Comparison of ENCODE assay signal across 8 mouse cellular contexts in genomic region chr2:144369511-144369910, GRCm38 (mm10). TPM values are rescaled to one million over a fixed set of nuclear protein-coding genes. Genes with fewer than 3 reads are reported as not detected.
DNase-seq lines count a peak whose midpoint lies in the region; ATAC-seq and TF ChIP-seq lines count a peak whose summit lies in the region.

No protein-coding gene starts in this region.

- no peak for DNase-seq in cerebellum, adult 2 months
- DNase-seq in cerebellum, postnatal 36 days, result no peak
- DNase-seq in ES-CJ7 (ENCODE audit: low read depth, low spot score), result peak; percentile 32
- no peak for DNase-seq in forebrain, embryonic 14.5 days (ENCODE audit: low spot score)
- DNase-seq in limb, embryonic 11.5 days (ENCODE audit: low spot score), result no peak
- no peak for DNase-seq in gastrocnemius, postnatal 36 days
- DNase-seq in frontal cortex, postnatal 36 days (ENCODE audit: low spot score in 2 of 2), result no peak

- H3K27me3 ChIP-seq in cerebellum, adult 2 months (ENCODE audit: control insufficient read depth, insufficient read depth, low read length), result no peaks in the 10 kb centered on the region
- no peaks in the 10 kb centered on the region for H3K27me3 ChIP-seq in forebrain, embryonic 14.5 days (replicated peaks; ENCODE audit: control insufficient read depth, insufficient read depth, low read length)
- H3K27me3 ChIP-seq in limb, embryonic 11.5 days (ENCODE audit: control insufficient read depth, insufficient read depth, low read length), result no peaks in the 10 kb centered on the region
- H3K27me3 ChIP-seq in stomach, embryonic 14.5 days (ENCODE audit: control insufficient read depth, insufficient read depth, low read length), result no peaks in the 10 kb centered on the region

- peak overlapping the region; percentile 88; the same call in 1 of the 2 replicates for H3K27ac ChIP-seq in cerebellum, adult 2 months (ENCODE audit: insufficient read depth, low read length)
- H3K27ac ChIP-seq in forebrain, embryonic 14.5 days (ENCODE audit: low read depth, low read length), result peak overlapping the region; percentile 86; the same call in 1 of the 2 replicates
- peak overlapping the region; percentile 89; the same call in 1 of the 2 replicates for H3K27ac ChIP-seq in limb, embryonic 11.5 days (replicated peaks; ENCODE audit: low read depth, low read length)
- H3K27ac ChIP-seq in stomach, embryonic 14.5 days (ENCODE audit: low read length), result peak overlapping the region; percentile 89

- intact Hi-C loops in gastrocnemius, postnatal 36 days (cut with DNase I), result loop anchor here (10.0 kb wide), 1 partner anchor 365 kb away; no protein-coding TSS in a partner anchor

- no peak for TF ChIP-seq CTCF in cerebellum, adult 2 months (IDR thresholded peaks at IDR 0.05; ENCODE audit: borderline replicate concordance, insufficient read depth, low read depth, low read length)

- no peak for TF ChIP-seq POLR2A in cerebellum, adult 2 months (IDR thresholded peaks at IDR 0.05; ENCODE audit: borderline replicate concordance, insufficient read depth, low read length)

- WGBS in cerebellum, adult 2 months, result 0% methylated on average over 12 of the region's 12 CpGs
- WGBS in forebrain, embryonic 14.5 days, result 1% methylated on average over 12 of the region's 12 CpGs
- 3% methylated on average over 12 of the region's 12 CpGs for WGBS in limb, embryonic 11.5 days
- 1% methylated on average over 12 of the region's 12 CpGs for WGBS in stomach, embryonic 14.5 days

- H3K4me3 ChIP-seq in cerebellum, adult 2 months (replicated peaks; ENCODE audit: insufficient read depth, low read depth, low read length), result peak overlapping the region; percentile 73
- peak overlapping the region; percentile 88 for H3K4me3 ChIP-seq in forebrain, embryonic 14.5 days (ENCODE audit: low read depth, low read length)
- peak overlapping the region; percentile 91 for H3K4me3 ChIP-seq in limb, embryonic 11.5 days (ENCODE audit: low read depth, low read length)
- H3K4me3 ChIP-seq in stomach, embryonic 14.5 days (ENCODE audit: low read depth, low read length), result peak overlapping the region; percentile 59

- H3K4me2 ChIP-seq in forebrain, embryonic 14.5 days (ENCODE audit: low read length), result peak overlapping the region; percentile 80
- peak overlapping the region; percentile 69 for H3K4me2 ChIP-seq in limb, embryonic 11.5 days (ENCODE audit: low read depth, severe bottlenecking)
- peak overlapping the region; percentile 86 for H3K4me2 ChIP-seq in stomach, embryonic 14.5 days (replicated peaks; ENCODE audit: low read depth, low read length)

- no peaks in the 10 kb centered on the region for H3K9me3 ChIP-seq in forebrain, embryonic 14.5 days (replicated peaks; ENCODE audit: control insufficient read depth, low read length)
- H3K9me3 ChIP-seq in limb, embryonic 11.5 days (ENCODE audit: control insufficient read depth, low read length), result no peaks in the 10 kb centered on the region
- H3K9me3 ChIP-seq in stomach, embryonic 14.5 days (ENCODE audit: control insufficient read depth, low read depth, low read length), result no peaks in the 10 kb centered on the region

- H3K36me3 ChIP-seq in forebrain, embryonic 14.5 days (ENCODE audit: control insufficient read depth, insufficient read depth, low read length), result peaks cover 16% of the 10 kb centered on the region
- H3K36me3 ChIP-seq in limb, embryonic 11.5 days (ENCODE audit: control insufficient read depth, insufficient read depth, low read length), result peaks cover 7% of the 10 kb centered on the region
- peaks cover 16% of the 10 kb centered on the region for H3K36me3 ChIP-seq in stomach, embryonic 14.5 days (ENCODE audit: control insufficient read depth, insufficient read depth, low read length)

- peak overlapping the region; percentile 92 for H3K9ac ChIP-seq in forebrain, embryonic 14.5 days (ENCODE audit: low read length)
- H3K9ac ChIP-seq in limb, embryonic 11.5 days (ENCODE audit: low read length), result peak overlapping the region; percentile 93
- H3K9ac ChIP-seq in stomach, embryonic 14.5 days (replicated peaks; ENCODE audit: low read depth, low read length), result peak overlapping the region; percentile 59

- peaks cover 3% of the 10 kb centered on the region; the same call in 1 of the 2 replicates for H3K4me1 ChIP-seq in cerebellum, adult 2 months (ENCODE audit: control insufficient read depth, insufficient read depth, low read length)
- H3K4me1 ChIP-seq in forebrain, embryonic 14.5 days (ENCODE audit: control insufficient read depth, insufficient read depth, low read length), result peaks cover 9% of the 10 kb centered on the region; the same call in 1 of the 2 replicates
- H3K4me1 ChIP-seq in limb, embryonic 11.5 days (ENCODE audit: control insufficient read depth, insufficient read depth, low read length), result no peaks in the 10 kb centered on the region
- peaks cover 7% of the 10 kb centered on the region; the same call in 1 of the 2 replicates for H3K4me1 ChIP-seq in stomach, embryonic 14.5 days (ENCODE audit: control insufficient read depth, insufficient read depth, low read length)

- peak; percentile 19; the same call in 1 of the 2 replicates for ATAC-seq in forebrain, embryonic 14.5 days
- no peak for ATAC-seq in limb, embryonic 11.5 days (ENCODE audit: insufficient number of reproducible peaks, low FRiP score, low TSS enrichment, low read depth)
- no peak for ATAC-seq in stomach, embryonic 14.5 days (ENCODE audit: insufficient number of reproducible peaks, insufficient read depth, low FRiP score, low read depth)

RNA-seq across cellular contexts. Expression of gene Pet117, which starts 0.7 kb away (rescaled TPM):
- polyA plus RNA-seq in cerebellum, adult 2 months (2012; rRNA removed), result not detected in 2 replicates
- 0.47 and 0.71 TPM in 2 replicates for polyA plus RNA-seq in forebrain, embryonic 14.5 days (2014; fragmentation: Nextera tagmentation; extraction: Ambion mirVana)
- 1.7 TPM in 1 of 2 replicates, not detected in the other for polyA plus RNA-seq in limb, embryonic 11.5 days (2014; fragmentation: Nextera tagmentation; extraction: Ambion mirVana)
- polyA plus RNA-seq in stomach, embryonic 14.5 days (2014; fragmentation: Nextera tagmentation; extraction: Ambion mirVana), result 0.93 and 4.0 TPM in 2 replicates
- 1 to 10 TPM; 4.5 to 5.6 TPM for total RNA-seq in gastrocnemius, postnatal 36 days (2021)

RNA-seq across cellular contexts. Expression of gene Kat14, which starts 0.7 kb away (rescaled TPM):
- 34.1 and 35.3 TPM in 2 replicates for polyA plus RNA-seq in cerebellum, adult 2 months (2012; rRNA removed)
- 21.0 and 22.0 TPM in 2 replicates for polyA plus RNA-seq in forebrain, embryonic 14.5 days (2014; fragmentation: Nextera tagmentation; extraction: Ambion mirVana)
- polyA plus RNA-seq in limb, embryonic 11.5 days (2014; fragmentation: Nextera tagmentation; extraction: Ambion mirVana), result 43.9 and 47.8 TPM in 2 replicates
- polyA plus RNA-seq in stomach, embryonic 14.5 days (2014; fragmentation: Nextera tagmentation; extraction: Ambion mirVana), result 31.2 and 37.0 TPM in 2 replicates
- 10 to 100 TPM; 15.4 to 19.4 TPM for total RNA-seq in gastrocnemius, postnatal 36 days (2021)

RNA-seq across cellular contexts. Expression of gene Ovol2, which starts 37.6 kb away (rescaled TPM):
- polyA plus RNA-seq in cerebellum, adult 2 months (2012; rRNA removed), result not detected in 2 replicates
- polyA plus RNA-seq in forebrain, embryonic 14.5 days (2014; fragmentation: Nextera tagmentation; extraction: Ambion mirVana), result not detected in 2 replicates
- 0.53 and 0.55 TPM in 2 replicates for polyA plus RNA-seq in limb, embryonic 11.5 days (2014; fragmentation: Nextera tagmentation; extraction: Ambion mirVana)
- 3.7 and 4.0 TPM in 2 replicates for polyA plus RNA-seq in stomach, embryonic 14.5 days (2014; fragmentation: Nextera tagmentation; extraction: Ambion mirVana)
- not detected for total RNA-seq in gastrocnemius, postnatal 36 days (2021)
